Mouse (Mus musculus) kidney, embryonic 14.5 days (tissue): ENCODE results near the gene Zmym1. TPM values are rescaled to one million over a fixed set of nuclear protein-coding genes. Genes with fewer than 3 reads are reported as not detected.

ENCODE experiments used
- ATAC-seq: fragments of 200-750 bp; cut with Nextera tagmentation; 2 replicates; pipeline ENCODE4 v1.8.0; 2017; ENCODE audit warnings: moderate number of reproducible peaks, mild to moderate bottlenecking, moderate TSS enrichment, moderate library complexity; ENCODE audit not compliant: low FRiP score, low TSS enrichment
- H3K27ac ChIP-seq: fragments of 300-500 bp; sonication (generic); 2 replicates; pipeline ENCODE4 v1.5.1; 2014; ENCODE audit warnings: low read depth, mild to moderate bottlenecking, low read length, moderate library complexity, mixed read lengths
- H3K27me3 ChIP-seq: fragments of 300-500 bp; sonication (generic); 2 replicates; pipeline ENCODE4 v1.6.1; 2014; ENCODE audit warnings: mild to moderate bottlenecking, low read length; ENCODE audit not compliant: control insufficient read depth, insufficient read depth
- H3K36me3 ChIP-seq: fragments of 300-500 bp; sonication (generic); 2 replicates; pipeline ENCODE4 v1.6.1; 2014; ENCODE audit warnings: low read length, mixed read lengths; ENCODE audit not compliant: control insufficient read depth, insufficient read depth
- H3K4me1 ChIP-seq: fragments of 300-500 bp; sonication (generic); 2 replicates; pipeline ENCODE4 v1.6.1; 2014; ENCODE audit warnings: low read length, mixed read lengths; ENCODE audit not compliant: control insufficient read depth, insufficient read depth
- H3K4me2 ChIP-seq: fragments of 300-500 bp; sonication (generic); replicated peaks from 2 replicates; pipeline ENCODE4 v1.6.1; 2014; ENCODE audit warnings: low read depth, mild to moderate bottlenecking, low read length
- H3K4me3 ChIP-seq: fragments of 300-500 bp; sonication (generic); 2 replicates; pipeline ENCODE4 v1.5.1; 2014; ENCODE audit warnings: mild to moderate bottlenecking, low read length
- H3K9ac ChIP-seq: fragments of 300-500 bp; sonication (generic); 2 replicates; pipeline ENCODE4 v1.6.1; 2014; ENCODE audit warnings: low read depth, mild to moderate bottlenecking, low read length, moderate library complexity
- H3K9me3 ChIP-seq: fragments of 300-500 bp; sonication (generic); 2 replicates; pipeline ENCODE4 v1.6.1; 2016; ENCODE audit warnings: low read length; ENCODE audit not compliant: control insufficient read depth
- WGBS: fragments of 180-500 bp; shearing (Covaris S2); extraction: QIAGEN DNeasy Blood & Tissue Kit; methylation state at CpG from one replicate; pipeline ENCODE4 v1.1.7; 2014; 5-methylcytosine and 5-hydroxymethylcytosine counted together
- polyA plus RNA-seq: library from polyadenylated mRNA; unstranded; fragments of >200 nt; fragmentation: Nextera tagmentation; extraction: Ambion mirVana; gene quantifications from 2 replicates; pipeline ENCODE4 v1.2.1, GENCODE M21; 2014

Gene Zmym1
- polyA plus RNA-seq, 1 experiment from 2014 or later: 26.5 TPM

GRCm38 (mm10) chr4:127038828-127039349 is 22.1 kb downstream of the Zmym1 start:
- no peak overlapping the region for H3K4me2 ChIP-seq
- peaks cover 76% of the 10 kb centered on the region for H3K36me3 ChIP-seq
- H3K27ac ChIP-seq: no peak overlapping the region
- 92% methylated on average over 3 of the region's 3 CpGs for WGBS
- ATAC-seq: no peak
- no peaks in the 10 kb centered on the region for H3K4me1 ChIP-seq
- H3K27me3 ChIP-seq: no peaks in the 10 kb centered on the region
- H3K9ac ChIP-seq: no peak overlapping the region
- H3K4me3 ChIP-seq: no peak overlapping the region
- H3K9me3 ChIP-seq: no peaks in the 10 kb centered on the region

- peaks cover 81% of the 10 kb centered on the region for H3K36me3 ChIP-seq
Observed at GRCm38 (mm10) chr4:127037908-127038827, 22.8 kb downstream of the Zmym1 start.

GRCm38 (mm10) chr4:127037158-127037557 is 23.8 kb downstream of the Zmym1 start:
- 91% methylated on average over 3 of the region's 3 CpGs for WGBS
- H3K27ac ChIP-seq: no peak overlapping the region
- H3K9ac ChIP-seq: no peak overlapping the region

More at GRCm38 (mm10) chr4:127037908-127038827, 22.8 kb downstream of the Zmym1 start:
- no peak for ATAC-seq
- 82% methylated on average over 8 of the region's 8 CpGs for WGBS
- no peak overlapping the region for H3K4me3 ChIP-seq
- H3K27me3 ChIP-seq: no peaks in the 10 kb centered on the region
- no peak overlapping the region for H3K4me2 ChIP-seq
- no peak overlapping the region for H3K27ac ChIP-seq
- H3K4me1 ChIP-seq: no peaks in the 10 kb centered on the region
- H3K9ac ChIP-seq: no peak overlapping the region
- H3K9me3 ChIP-seq: no peaks in the 10 kb centered on the region

GRCm38 (mm10) chr4:127027228-127028190 is 33.4 kb downstream of the Zmym1 start:
- peaks cover 95% of the 10 kb centered on the region for H3K36me3 ChIP-seq

More at GRCm38 (mm10) chr4:127037158-127037557, 23.8 kb downstream of the Zmym1 start:
- no peak for ATAC-seq
- Histone ChIP-seq H3K4me1 (no peaks in the 10 kb centered on the region), H3K9me3 (no peaks in the 10 kb centered on the region), H3K4me3 (no peak overlapping the region), H3K27me3 (no peaks in the 10 kb centered on the region), H3K4me2 (no peak overlapping the region), H3K36me3 (peaks cover 86% of the 10 kb centered on the region)

GRCm38 (mm10) chr4:127026826-127027225 is 34.1 kb downstream of the Zmym1 start:
- H3K36me3 ChIP-seq: peaks cover 89% of the 10 kb centered on the region
- 82% methylated on average over 4 of the region's 4 CpGs for WGBS

More at GRCm38 (mm10) chr4:127027228-127028190, 33.4 kb downstream of the Zmym1 start:
- Histone ChIP-seq H3K9ac (no peak overlapping the region), H3K27me3 (no peaks in the 10 kb centered on the region), H3K4me2 (no peak overlapping the region), H3K4me1 (peaks cover 16% of the 10 kb centered on the region), H3K27ac (no peak overlapping the region), H3K4me3 (no peak overlapping the region), H3K9me3 (no peaks in the 10 kb centered on the region)
- WGBS: 77% methylated on average over 4 of the region's 4 CpGs
- no peak for ATAC-seq

GRCm38 (mm10) chr4:127024240-127024639 is 36.7 kb downstream of the Zmym1 start:
- peaks cover 63% of the 10 kb centered on the region for H3K36me3 ChIP-seq
- no peaks in the 10 kb centered on the region for H3K9me3 ChIP-seq
- H3K4me1 ChIP-seq: peaks cover 16% of the 10 kb centered on the region
- H3K27me3 ChIP-seq: no peaks in the 10 kb centered on the region
- ATAC-seq: no peak
- H3K4me3 ChIP-seq: peak overlapping the region; percentile 100
- WGBS: 33% methylated on average over 1 of the region's 1 CpGs
- peak overlapping the region; percentile 63 for H3K4me2 ChIP-seq
- H3K27ac ChIP-seq: no peak overlapping the region
- H3K9ac ChIP-seq: peak overlapping the region; percentile 100; the same call in 1 of the 2 replicates

More at GRCm38 (mm10) chr4:127026826-127027225, 34.1 kb downstream of the Zmym1 start:
- Histone ChIP-seq H3K27me3 (no peaks in the 10 kb centered on the region), H3K9ac (no peak overlapping the region), H3K27ac (no peak overlapping the region), H3K4me1 (peaks cover 16% of the 10 kb centered on the region), H3K4me3 (no peak overlapping the region), H3K4me2 (no peak overlapping the region), H3K9me3 (no peaks in the 10 kb centered on the region)
- ATAC-seq: no peak

- Histone ChIP-seq H3K4me1 (peaks cover 16% of the 10 kb centered on the region), H3K27ac (no peak overlapping the region), H3K4me3 (peak overlapping the region; percentile 100), H3K36me3 (peaks cover 54% of the 10 kb centered on the region), H3K9ac (peak overlapping the region; percentile 100), H3K9me3 (no peaks in the 10 kb centered on the region), H3K4me2 (peak overlapping the region; percentile 63), H3K27me3 (no peaks in the 10 kb centered on the region)
- WGBS: 2% methylated on average over 9 of the region's 9 CpGs
- ATAC-seq: no peak
Observed at GRCm38 (mm10) chr4:127023201-127023600, 37.8 kb downstream of the Zmym1 start.

GRCm38 (mm10) chr4:127021989-127022626 is 38.8 kb downstream of the Zmym1 start:
- Histone ChIP-seq H3K4me1 (peaks cover 16% of the 10 kb centered on the region), H3K9me3 (no peaks in the 10 kb centered on the region), H3K27me3 (no peaks in the 10 kb centered on the region), H3K9ac (peak overlapping the region; percentile 100), H3K4me3 (peak overlapping the region; percentile 100), H3K27ac (peak overlapping the region; percentile 99), H3K36me3 (peaks cover 43% of the 10 kb centered on the region), H3K4me2 (peak overlapping the region; percentile 63)
- WGBS: under 1% methylated on average over 44 of the region's 53 CpGs
- ATAC-seq: peak; percentile 78
